Mouse (Mus musculus) C2C12 (cell line): Measurements from ENCODE around the gene Ltbp4. TPM values are rescaled to one million over a fixed set of nuclear protein-coding genes. Genes with fewer than 3 reads are reported as not detected.

ENCODE experiments used
- H3K27me3 ChIP-seq: one replicate; pipeline ENCODE4 v1.6.1; 2011; ENCODE audit not compliant: control insufficient read depth, insufficient read depth, insufficient read length
- H3K36me3 ChIP-seq: one replicate; pipeline ENCODE4 v1.6.1; 2011; ENCODE audit not compliant: control insufficient read depth, insufficient read depth
- H3K4me3 ChIP-seq: one replicate; pipeline ENCODE4 v1.5.1; 2011; ENCODE audit warnings: mild to moderate bottlenecking, control low read depth; ENCODE audit not compliant: poor library complexity, insufficient read depth, severe bottlenecking
- H3K79me2 ChIP-seq: one replicate; pipeline ENCODE4 v1.6.1; 2011; ENCODE audit not compliant: control insufficient read depth, insufficient read depth
- H3K79me3 ChIP-seq: one replicate; pipeline ENCODE4 v1.6.1; 2011; ENCODE audit warnings: low read depth, control low read depth
- H3ac ChIP-seq: one replicate; pipeline ENCODE3; 2011; ENCODE audit warnings: low read depth; ENCODE audit not compliant: control insufficient read depth, insufficient read length
- CEBPB ChIP-seq: IDR thresholded peaks from one replicate; pipeline ENCODE4 v1.6.1; 2011; ENCODE audit warnings: low read depth, mild to moderate bottlenecking, control low read depth, moderate library complexity
- CTCF ChIP-seq: IDR thresholded peaks from one replicate; pipeline ENCODE4 v1.5.1; 2011; ENCODE audit not compliant: control insufficient read depth, insufficient read depth, insufficient read length
- FOSL1 ChIP-seq: IDR thresholded peaks from one replicate; pipeline ENCODE4 v1.8.0; 2011; ENCODE audit warnings: mild to moderate bottlenecking, low read length; ENCODE audit not compliant: poor library complexity, insufficient read depth, severe bottlenecking
- MAX ChIP-seq: IDR thresholded peaks from one replicate; pipeline ENCODE4 v1.6.1; 2011; ENCODE audit warnings: mild to moderate bottlenecking, control low read depth
- MYOD1 ChIP-seq: IDR thresholded peaks from one replicate; pipeline ENCODE4 v1.6.1; 2011; ENCODE audit warnings: low read depth; ENCODE audit not compliant: control insufficient read depth, insufficient read length
- MYOG ChIP-seq: IDR thresholded peaks from one replicate; pipeline ENCODE4 v1.6.1; 2011; ENCODE audit not compliant: control insufficient read depth, insufficient read length; ENCODE audit errors: extremely low read depth
- USF1 ChIP-seq: IDR thresholded peaks from one replicate; pipeline ENCODE4 v1.6.1; 2011; ENCODE audit warnings: low read depth, mild to moderate bottlenecking, control low read depth, moderate library complexity
- polyA plus RNA-seq: library from polyadenylated mRNA; unstranded; fragments of >200 nt; fragmentation: generic; extraction: Trizol; gene quantifications from one replicate; pipeline ENCODE4 v1.2.1, GENCODE M21; 2012; ENCODE audit warnings: missing spikeins

Ltbp4 gene
- polyA plus RNA-seq, 1 experiment = 22.9 TPM

- Histone ChIP-seq H3K4me3 (no peak overlapping the region), H3K79me3 (no peaks in the 10 kb centered on the region), H3ac (no peak overlapping the region), H3K36me3 (no peaks in the 10 kb centered on the region), H3K79me2 (no peaks in the 10 kb centered on the region), H3K27me3 (no peaks in the 10 kb centered on the region)
- TF ChIP-seq CTCF = no peak
- TF ChIP-seq FOSL1 = no peak
- no peak for TF ChIP-seq MYOD1
- TF ChIP-seq USF1 = no peak
- TF ChIP-seq CEBPB = no peak
Measured at GRCm38 (mm10) chr7:27288732-27289131, 48.8 kb downstream of the Ltbp4 start.

GRCm38 (mm10) chr7:27285698-27286066, 51.8 kb downstream of the Ltbp4 start:
- TF ChIP-seq CTCF (peak; percentile 20), MAX (no peak), FOSL1 (no peak), MYOD1 (no peak)
- Histone ChIP-seq H3K79me3 (no peaks in the 10 kb centered on the region), H3ac (no peak overlapping the region), H3K36me3 (no peaks in the 10 kb centered on the region), H3K4me3 (no peak overlapping the region), H3K79me2 (no peaks in the 10 kb centered on the region), H3K27me3 (no peaks in the 10 kb centered on the region)

- no peak overlapping the region for H3K4me3 ChIP-seq
- no peak for TF ChIP-seq MAX
- peak; percentile 33 for TF ChIP-seq CTCF
- no peak for TF ChIP-seq MYOG
- no peak for TF ChIP-seq CEBPB
- TF ChIP-seq USF1 = no peak
- no peak for TF ChIP-seq MYOD1
- TF ChIP-seq FOSL1 = no peak
- H3K27me3 ChIP-seq = no peaks in the 10 kb centered on the region
- H3ac ChIP-seq = no peak overlapping the region
- H3K36me3 ChIP-seq = no peaks in the 10 kb centered on the region
- H3K79me2 ChIP-seq = no peaks in the 10 kb centered on the region
- no peaks in the 10 kb centered on the region for H3K79me3 ChIP-seq
Measured at GRCm38 (mm10) chr7:27284865-27285697, 52.4 kb downstream of the Ltbp4 start.

GRCm38 (mm10) chr7:27282225-27282624, 55.3 kb downstream of the Ltbp4 start:
- TF ChIP-seq USF1 (no peak), MYOD1 (no peak), CEBPB (no peak), MYOG (no peak), MAX (no peak), CTCF (no peak), FOSL1 (no peak)
- Histone ChIP-seq H3K4me3 (no peak overlapping the region), H3ac (no peak overlapping the region), H3K79me2 (no peaks in the 10 kb centered on the region), H3K36me3 (no peaks in the 10 kb centered on the region), H3K27me3 (no peaks in the 10 kb centered on the region), H3K79me3 (no peaks in the 10 kb centered on the region)

GRCm38 (mm10) chr7:27281717-27282116, 55.8 kb downstream of the Ltbp4 start:
- no peak overlapping the region for H3K4me3 ChIP-seq
- H3K27me3 ChIP-seq = no peaks in the 10 kb centered on the region
- H3ac ChIP-seq = no peak overlapping the region
- no peaks in the 10 kb centered on the region for H3K36me3 ChIP-seq
- no peak for TF ChIP-seq CEBPB
- no peak for TF ChIP-seq MYOD1
- no peak for TF ChIP-seq MAX
- TF ChIP-seq FOSL1 = no peak
- TF ChIP-seq MYOG = no peak
- TF ChIP-seq CTCF = no peak
- no peak for TF ChIP-seq USF1
- no peaks in the 10 kb centered on the region for H3K79me3 ChIP-seq
- H3K79me2 ChIP-seq = no peaks in the 10 kb centered on the region

- no peaks in the 10 kb centered on the region for H3K79me3 ChIP-seq
- H3K79me2 ChIP-seq = no peaks in the 10 kb centered on the region
- no peak overlapping the region for H3ac ChIP-seq
- no peaks in the 10 kb centered on the region for H3K27me3 ChIP-seq
- TF ChIP-seq FOSL1 = no peak
- no peak for TF ChIP-seq MYOD1
- TF ChIP-seq MYOG = no peak
- no peak for TF ChIP-seq USF1
- TF ChIP-seq CEBPB = no peak
- no peak for TF ChIP-seq CTCF
- TF ChIP-seq MAX = no peak
- no peaks in the 10 kb centered on the region for H3K36me3 ChIP-seq
- no peak overlapping the region for H3K4me3 ChIP-seq
Measured at GRCm38 (mm10) chr7:27277191-27277590, 60.3 kb downstream of the Ltbp4 start.
